Mouse (Mus musculus) liver, embryonic 13.5 days (tissue): ENCODE results near the gene D130040H23Rik. TPM values are rescaled to one million over a fixed set of nuclear protein-coding genes. Genes with fewer than 3 reads are reported as not detected.
"Not testable (repeated sequence)": the region's sequence is repeated elsewhere in the genome, so short reads cannot be mapped to it uniquely, and the experiment has no call there.

Experiments used
- ATAC-seq: fragments of 200-750 bp; cut with Nextera tagmentation; 2 replicates; pipeline ENCODE4 v1.8.0; 2017; ENCODE audit warnings: low read depth, mild to moderate bottlenecking, moderate number of reproducible peaks, moderate library complexity
- DNase-seq: peaks from one replicate; pipeline ENCODE4 v3.0.0; 2022
- H3K27ac ChIP-seq: fragments of 300-500 bp; sonication (generic); 2 replicates; pipeline ENCODE4 v1.5.1; 2015; ENCODE audit warnings: moderate library complexity, mild to moderate bottlenecking, inconsistent platforms
- H3K27me3 ChIP-seq: fragments of 300-500 bp; sonication (generic); 2 replicates; pipeline ENCODE4 v1.6.1; 2015; ENCODE audit warnings: mild to moderate bottlenecking, inconsistent platforms
- H3K36me3 ChIP-seq: fragments of 300-500 bp; sonication (generic); 2 replicates; pipeline ENCODE4 v1.6.1; 2015; ENCODE audit warnings: mild to moderate bottlenecking, inconsistent platforms
- H3K4me1 ChIP-seq: fragments of 300-500 bp; sonication (generic); replicated peaks from 2 replicates; pipeline ENCODE4 v1.6.1; 2015; ENCODE audit warnings: inconsistent platforms
- H3K4me2 ChIP-seq: fragments of 300-500 bp; sonication (generic); 2 replicates; pipeline ENCODE4 v1.6.1; 2015; ENCODE audit warnings: inconsistent platforms, mild to moderate bottlenecking, moderate library complexity
- H3K4me3 ChIP-seq: fragments of 300-500 bp; sonication (generic); replicated peaks from 2 replicates; pipeline ENCODE4 v1.5.1; 2015; ENCODE audit warnings: mild to moderate bottlenecking, inconsistent platforms
- H3K9ac ChIP-seq: fragments of 300-500 bp; sonication (generic); 2 replicates; pipeline ENCODE4 v1.6.1; 2015; ENCODE audit warnings: mild to moderate bottlenecking, inconsistent platforms
- H3K9me3 ChIP-seq: fragments of 300-500 bp; sonication (generic); replicated peaks from 2 replicates; pipeline ENCODE4 v1.6.1; 2016; ENCODE audit warnings: inconsistent platforms
- WGBS: fragments of 180-500 bp; shearing (Covaris S2); methylation state at CpG from one replicate; pipeline ENCODE4 v1.1.7; 2015; ENCODE audit not compliant: insufficient replicate concordance; 5-methylcytosine and 5-hydroxymethylcytosine counted together
- polyA plus RNA-seq: library from polyadenylated mRNA; unstranded; fragments of >200 nt; fragmentation: Nextera tagmentation; extraction: Ambion mirVana; gene quantifications from 2 replicates; pipeline ENCODE4 v1.2.1, GENCODE M21; 2015

Gene D130040H23Rik
- 1.1 and 1.2 TPM in 2 replicates for polyA plus RNA-seq

DNA sequence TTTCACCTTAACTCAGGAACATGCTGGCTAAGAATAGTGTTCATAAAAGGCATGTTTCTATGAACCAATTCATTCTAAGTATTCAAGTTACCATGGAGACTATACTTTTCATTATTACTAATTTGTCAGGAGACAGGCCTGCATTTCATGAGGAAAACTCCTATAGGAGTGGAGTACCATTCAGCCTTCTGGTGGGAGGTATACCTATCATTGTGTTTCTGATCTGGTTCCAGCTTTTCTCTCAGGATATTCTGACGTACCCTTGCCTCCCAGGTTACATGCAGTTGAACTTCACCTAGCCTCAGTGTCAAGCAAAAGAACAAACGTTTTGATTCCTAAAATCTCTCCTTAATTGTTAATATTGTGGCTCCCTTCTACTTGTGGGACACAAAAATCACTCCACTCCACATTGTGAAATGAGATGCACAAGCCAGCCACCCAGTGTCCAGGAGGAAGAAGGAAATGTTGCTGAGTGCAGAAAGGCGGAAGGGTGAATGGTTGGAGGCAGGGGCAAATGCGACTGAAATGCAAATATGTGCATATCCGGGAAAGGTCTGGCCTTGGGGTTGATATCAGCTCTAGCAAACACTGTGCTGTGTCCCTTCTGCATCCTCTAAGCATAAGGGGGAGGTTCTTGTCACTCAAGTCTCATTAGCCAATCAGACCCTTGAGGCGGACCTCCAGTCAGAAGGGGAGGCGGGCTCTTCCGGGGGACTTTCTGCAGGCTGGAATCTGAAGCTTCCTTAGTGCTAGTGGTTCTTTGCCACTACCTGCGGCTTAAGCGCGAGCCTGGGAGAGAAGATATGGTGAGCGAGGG, at the start of gene D130040H23Rik:
Gene D130040H23Rik, plus strand, starts transcription at position 695 of the 817 bp plus-strand sequence.
- Histone ChIP-seq H3K4me2 (peak within 1 kb of the TSS; percentile 68), H3K27ac (peak within 1 kb of the TSS; percentile 45), H3K4me1 (peaks cover 6% of the 10 kb centered on the region), H3K4me3 (peak within 1 kb of the TSS; percentile 60), H3K9me3 (no peaks in the 10 kb centered on the region), H3K36me3 (no peaks in the 10 kb centered on the region), H3K9ac (peak within 1 kb of the TSS; percentile 67), H3K27me3 (no peaks in the 10 kb centered on the region)
- ATAC-seq (peak; percentile 98), DNase-seq (peak; percentile 57)
- WGBS: 6% methylated on average over 12 of the region's 12 CpGs

DNA sequence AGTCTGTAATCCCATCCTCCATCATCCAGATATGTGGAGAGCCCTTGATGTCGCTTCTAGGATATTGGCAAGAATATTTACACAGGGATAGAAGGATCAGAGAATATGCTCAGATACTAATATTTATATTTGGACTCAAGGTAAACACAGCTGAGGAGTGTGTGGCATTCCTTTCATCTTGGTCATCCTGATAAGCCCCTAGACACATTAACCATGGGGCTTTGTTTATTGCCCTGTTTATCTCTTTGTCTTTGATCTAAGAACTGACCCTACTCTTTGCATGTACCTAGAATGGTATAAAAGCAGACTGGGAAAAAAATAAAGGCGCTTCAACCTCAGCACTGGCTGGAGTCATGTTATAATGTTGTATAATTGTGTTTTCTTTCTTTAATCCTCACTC, 28.3 kb upstream of the D130040H23Rik start:
- 69% methylated on average over 2 of the region's 2 CpGs for WGBS
- Histone ChIP-seq H3K4me3 (no peak overlapping the region), H3K36me3 (no peaks in the 10 kb centered on the region), H3K27ac (no peak overlapping the region), H3K9me3 (no peaks in the 10 kb centered on the region), H3K9ac (no peak overlapping the region), H3K4me1 (no peaks in the 10 kb centered on the region), H3K4me2 (no peak overlapping the region), H3K27me3 (no peaks in the 10 kb centered on the region)
- DNase-seq (no peak), ATAC-seq (no peak)

DNA sequence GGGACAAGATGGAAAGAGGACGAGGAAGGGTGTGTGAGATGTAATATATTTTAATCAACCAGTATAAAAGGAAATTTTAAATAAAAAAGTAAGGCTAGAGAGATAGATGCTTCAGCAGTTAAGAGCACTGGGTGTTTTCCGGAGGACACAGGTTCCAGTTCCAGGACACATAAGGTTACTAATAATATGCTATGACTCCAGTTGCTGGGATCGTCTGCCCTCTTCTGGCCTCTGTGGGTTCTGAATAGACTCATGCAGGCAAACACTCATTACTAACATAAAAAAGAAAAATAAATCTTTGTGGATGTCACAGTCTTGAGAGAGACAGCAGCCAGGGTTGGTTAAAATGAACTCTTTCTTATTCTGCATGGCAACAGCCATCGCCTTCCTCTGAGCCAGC, 2.4 kb upstream of the D130040H23Rik start:
- no peak overlapping the region for H3K4me3 ChIP-seq
- H3K36me3 ChIP-seq: no peaks in the 10 kb centered on the region
- no peak overlapping the region for H3K27ac ChIP-seq
- peaks cover 6% of the 10 kb centered on the region for H3K4me1 ChIP-seq
- ATAC-seq: no peak
- no peaks in the 10 kb centered on the region for H3K9me3 ChIP-seq
- DNase-seq: no peak
- H3K27me3 ChIP-seq: no peaks in the 10 kb centered on the region
- H3K9ac ChIP-seq: no peak overlapping the region
- H3K4me2 ChIP-seq: no peak overlapping the region
- WGBS: 49% methylated on average over 4 of the region's 4 CpGs

DNA sequence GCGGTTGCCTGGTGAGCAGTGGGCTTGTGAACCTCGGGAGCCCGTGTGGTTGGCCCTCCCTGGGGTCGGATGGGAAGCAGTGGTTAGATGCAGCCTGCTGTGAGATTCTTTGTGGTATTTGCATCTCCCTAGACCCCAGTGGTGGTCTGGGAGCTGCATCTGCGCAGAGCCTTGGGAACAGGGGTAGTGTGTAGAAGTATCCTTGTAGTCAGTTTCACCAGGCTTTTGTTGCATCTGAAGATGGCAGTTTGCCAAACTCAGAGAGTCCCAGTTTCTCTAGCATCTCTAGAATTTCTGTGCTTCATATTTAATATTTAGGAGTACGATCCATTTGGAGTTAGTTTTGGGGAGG, 299 bp downstream of the D130040H23Rik start:
- 12% methylated on average over 6 of the region's 6 CpGs for WGBS
- no peaks in the 10 kb centered on the region for H3K9me3 ChIP-seq
- peak overlapping the region; percentile 68 for H3K4me2 ChIP-seq
- peak overlapping the region; percentile 67 for H3K9ac ChIP-seq
- peaks cover 6% of the 10 kb centered on the region for H3K4me1 ChIP-seq
- no peaks in the 10 kb centered on the region for H3K36me3 ChIP-seq
- H3K4me3 ChIP-seq: peak overlapping the region; percentile 60
- ATAC-seq: no peak
- DNase-seq: no peak
- no peaks in the 10 kb centered on the region for H3K27me3 ChIP-seq
- H3K27ac ChIP-seq: peak overlapping the region; percentile 45

DNA sequence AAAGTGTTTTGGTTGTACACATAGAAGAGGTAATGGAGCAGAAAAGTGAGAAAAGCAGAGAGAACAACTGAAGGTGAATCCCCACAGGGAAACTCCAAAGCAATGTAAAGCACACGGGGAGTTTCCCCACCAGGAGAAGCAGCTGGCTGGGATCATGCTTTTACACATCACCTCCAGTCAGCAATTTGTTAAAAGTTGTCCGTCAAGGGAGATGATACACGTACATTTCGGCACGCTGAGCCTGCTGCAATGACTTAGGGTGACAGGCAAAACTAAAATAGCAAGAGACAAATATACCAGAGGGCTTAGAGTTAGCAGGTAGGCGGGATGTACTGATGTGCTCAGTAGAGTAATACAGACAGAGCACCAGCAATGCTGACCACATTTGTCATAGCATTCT, 1.6 kb downstream of the D130040H23Rik start:
- no peak overlapping the region for H3K27ac ChIP-seq
- 78% methylated on average over 6 of the region's 6 CpGs for WGBS
- no peak for DNase-seq
- no peak overlapping the region for H3K9ac ChIP-seq
- no peak for ATAC-seq
- no peak overlapping the region for H3K4me3 ChIP-seq
- no peaks in the 10 kb centered on the region for H3K36me3 ChIP-seq
- H3K9me3 ChIP-seq: no peaks in the 10 kb centered on the region
- H3K27me3 ChIP-seq: no peaks in the 10 kb centered on the region
- H3K4me1 ChIP-seq: peaks cover 6% of the 10 kb centered on the region
- H3K4me2 ChIP-seq: no peak overlapping the region

DNA sequence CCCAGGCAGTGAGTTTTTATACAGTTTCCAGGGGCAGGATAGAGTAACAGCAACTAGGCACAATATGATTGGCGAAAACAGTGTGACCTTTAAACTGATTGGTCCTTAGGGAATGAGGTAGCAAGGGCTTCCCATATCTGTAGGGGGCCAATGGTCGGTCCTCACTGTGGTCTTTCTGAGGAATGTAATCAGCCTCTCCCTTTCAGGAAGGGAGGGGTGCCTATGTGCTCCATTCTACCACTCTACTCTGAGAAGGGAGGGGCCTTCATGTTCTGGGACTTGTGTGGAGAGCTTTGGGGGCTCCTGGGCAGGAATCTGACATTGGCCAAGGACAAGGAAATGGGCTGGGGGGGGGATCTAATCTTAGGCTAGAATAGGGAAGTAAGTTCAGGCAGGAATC, 53.9 kb downstream of the D130040H23Rik start:
- Histone ChIP-seq H3K4me2 (no peak overlapping the region), H3K27me3 (no peaks in the 10 kb centered on the region), H3K4me3 (no peak overlapping the region), H3K36me3 (no peaks in the 10 kb centered on the region), H3K9ac (no peak overlapping the region), H3K27ac (no peak overlapping the region), H3K9me3 (no peaks in the 10 kb centered on the region), H3K4me1 (no peaks in the 10 kb centered on the region)
- DNase-seq (no peak), ATAC-seq (no peak)
- WGBS: 68% methylated on average over 2 of the region's 2 CpGs

DNA sequence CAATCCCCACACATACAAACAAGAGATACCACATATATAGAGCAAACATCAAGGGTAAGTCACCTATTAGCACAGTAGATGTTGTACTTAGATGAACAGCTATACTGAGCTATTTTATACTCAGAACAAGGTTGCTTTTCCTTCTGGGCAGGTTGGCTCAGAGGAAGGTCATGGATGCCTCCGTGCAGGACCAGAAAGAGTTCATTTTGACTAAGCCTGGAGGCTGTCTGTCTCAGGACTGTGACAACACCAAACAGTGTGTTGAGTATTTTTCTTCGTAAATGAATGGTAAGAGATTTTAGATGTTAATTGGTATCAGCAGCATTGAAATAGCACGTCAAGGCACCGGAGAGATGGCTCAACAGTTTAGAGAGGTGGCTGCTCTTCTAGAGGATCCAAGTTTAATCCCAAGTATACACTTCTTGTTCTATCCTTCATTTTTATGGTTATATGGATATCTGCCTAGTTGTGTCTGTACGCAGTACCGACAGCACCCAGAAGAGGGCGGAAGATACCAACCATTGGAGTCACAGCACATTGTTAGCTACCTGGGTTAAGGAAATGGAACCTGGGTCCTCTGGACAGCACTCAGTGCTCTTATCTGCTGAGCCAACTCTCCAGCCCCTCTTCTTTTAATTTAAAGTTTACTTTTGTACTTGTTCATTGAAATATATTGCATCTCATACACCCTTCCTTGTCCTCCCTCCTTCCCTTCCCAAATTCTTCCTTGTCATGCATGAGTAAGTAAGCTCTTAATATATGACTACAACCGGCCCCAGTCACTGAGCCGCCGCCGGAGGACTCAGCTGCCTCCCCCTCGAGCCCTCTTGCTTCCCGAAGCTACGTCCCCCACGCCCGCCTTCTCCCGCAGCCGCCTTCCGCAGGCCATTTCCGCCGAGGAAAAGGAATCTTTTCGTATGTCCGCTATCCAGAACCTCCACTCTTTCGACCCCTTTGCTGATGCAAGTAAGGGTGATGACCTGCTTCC, 57.7 kb downstream of the D130040H23Rik start:
- peak overlapping the region; percentile 65 for H3K4me2 ChIP-seq
- H3K27ac ChIP-seq: no peak overlapping the region
- ATAC-seq (peak; percentile 55; the same call in 1 of the 2 replicates), DNase-seq (peak; percentile 43)
- H3K4me1 ChIP-seq: no peaks in the 10 kb centered on the region
- WGBS: 13% methylated on average over 24 of the region's 24 CpGs
- no peaks in the 10 kb centered on the region for H3K27me3 ChIP-seq
- H3K9ac ChIP-seq: no peak overlapping the region
- no peaks in the 10 kb centered on the region for H3K36me3 ChIP-seq
- H3K4me3 ChIP-seq: peak overlapping the region; percentile 37
- no peaks in the 10 kb centered on the region for H3K9me3 ChIP-seq

DNA sequence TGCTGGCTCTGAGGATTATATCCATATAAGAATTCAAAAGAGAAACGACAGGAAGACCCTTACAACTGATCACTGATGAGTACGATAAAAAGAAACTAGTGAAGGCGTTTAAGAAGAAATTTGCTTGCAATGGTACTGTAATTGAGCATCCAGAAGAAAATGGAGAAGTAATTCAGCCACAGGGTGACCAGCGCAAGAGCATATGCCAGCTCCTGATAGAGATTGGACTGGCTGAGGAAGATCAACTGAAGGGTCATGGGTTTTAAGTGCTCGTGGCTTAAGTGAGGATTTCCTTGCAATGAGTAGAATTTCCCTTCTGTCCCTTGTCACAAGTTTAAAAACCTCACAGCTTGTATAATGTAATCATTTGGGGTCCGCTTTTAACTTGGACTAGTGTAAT, 58.4 kb downstream of the D130040H23Rik start:
- not testable (repeated sequence) for H3K36me3 ChIP-seq, H3K27me3 ChIP-seq, DNase-seq, H3K4me1 ChIP-seq, H3K9me3 ChIP-seq, ATAC-seq, H3K9ac ChIP-seq, H3K27ac ChIP-seq
- 20% methylated on average over 6 of the region's 6 CpGs for WGBS
- Histone ChIP-seq H3K4me2 (peak overlapping the region; percentile 65), H3K4me3 (peak overlapping the region; percentile 37)

Other genes starting within 250 kb of the D130040H23Rik start
- 10.9 and 13.3 TPM in 2 replicates for gene Zfp930, start 62.0 kb upstream of the D130040H23Rik start, polyA plus RNA-seq
- gene Gm9495, start 182.5 kb downstream of the D130040H23Rik start, polyA plus RNA-seq: not detected in 2 replicates